Mouse (Mus musculus): ENCODE data around the gene Enpp7. TPM values are rescaled to one million over a fixed set of nuclear protein-coding genes. Genes with fewer than 3 reads are reported as not detected.

Enpp7 gene
- total RNA-seq, 1 experiment = not detected

GRCm38 (mm10) chr11:118998540-118999265, 10.7 kb downstream of the Enpp7 start:
- Histone ChIP-seq H3K4me3 (ENCODE audit: insufficient read depth in 1 of 2, low read depth in 1 of 2, low read length in 2 of 2, poor library complexity in 1 of 2, severe bottlenecking in 1 of 2) (peak overlapping the region; percentile 33 to 55; a peak in 3 of 4 replicates), H3K9me3 (ENCODE audit: control insufficient read depth, insufficient read depth, low read depth, low read length) (no peaks in the 10 kb centered on the region), H3K36me3 (ENCODE audit: control insufficient read depth, insufficient read depth, low read length, poor library complexity, severe bottlenecking) (no peaks in the 10 kb centered on the region), H3K27ac (ENCODE audit: insufficient read depth, low read depth, low read length, poor library complexity, severe bottlenecking) (no peak overlapping the region), H3K4me1 (ENCODE audit: control insufficient read depth in 2 of 2, insufficient read depth in 2 of 2, low read length in 2 of 2, poor library complexity in 1 of 2) (peaks cover 0 to 8% of the 10 kb centered on the region in 2 experiments; a peak in 1 of 4 replicates), H3K9ac (ENCODE audit: insufficient read depth, low read depth, low read length, poor library complexity, severe bottlenecking) (no peak overlapping the region)
- TF ChIP-seq ZC3H11A (IDR thresholded peaks at IDR 0.05; ENCODE audit: borderline replicate concordance, low read depth, low read length) (no peak), ZNF384 (IDR thresholded peaks at IDR 0.05; ENCODE audit: low read depth, low read length) (no peak), MAFK (IDR thresholded peaks at IDR 0.05; ENCODE audit: insufficient read depth, low read depth, low read length) (no peak), CHD2 (IDR thresholded peaks at IDR 0.05; ENCODE audit: low read depth, low read length) (no peak), HCFC1 (IDR thresholded peaks at IDR 0.05; ENCODE audit: borderline replicate concordance, insufficient read depth, low read length) (no peak)
- peak; percentile 66 for DNase-seq (ENCODE audit: low read depth, low spot score)
- in situ Hi-C loops (cut with MboI; ENCODE audit: low sequenced_read_pairs in 2 of 2, unreplicated experiment in 2 of 2) = no loop called here

- no peak for DNase-seq (ENCODE audit: low read depth, low spot score)
- H3K36me3 ChIP-seq (ENCODE audit: control insufficient read depth, insufficient read depth, low read length, poor library complexity, severe bottlenecking) = no peaks in the 10 kb centered on the region
- no peaks in the 10 kb centered on the region for H3K9me3 ChIP-seq (ENCODE audit: control insufficient read depth, insufficient read depth, low read depth, low read length)
- TF ChIP-seq HCFC1 (IDR thresholded peaks at IDR 0.05; ENCODE audit: borderline replicate concordance, insufficient read depth, low read length) (no peak), CHD2 (IDR thresholded peaks at IDR 0.05; ENCODE audit: low read depth, low read length) (no peak), MAFK (IDR thresholded peaks at IDR 0.05; ENCODE audit: insufficient read depth, low read depth, low read length) (no peak)
- H3K9ac ChIP-seq (ENCODE audit: insufficient read depth, low read depth, low read length, poor library complexity, severe bottlenecking) = no peak overlapping the region
- in situ Hi-C loops (cut with MboI; ENCODE audit: low sequenced_read_pairs in 2 of 2, unreplicated experiment in 2 of 2) = no loop called here
- peaks cover 0 to 8% of the 10 kb centered on the region in 2 experiments; a peak in 1 of 4 replicates for H3K4me1 ChIP-seq (ENCODE audit: control insufficient read depth in 2 of 2, insufficient read depth in 2 of 2, low read length in 2 of 2, poor library complexity in 1 of 2)
- peak overlapping the region in 1 of 2 experiments; percentile 33; a peak in 1 of 4 replicates for H3K4me3 ChIP-seq (ENCODE audit: insufficient read depth in 1 of 2, low read depth in 1 of 2, low read length in 2 of 2, poor library complexity in 1 of 2, severe bottlenecking in 1 of 2)
- H3K27ac ChIP-seq (ENCODE audit: insufficient read depth, low read depth, low read length, poor library complexity, severe bottlenecking) = no peak overlapping the region
These were observed 11.4 kb downstream of the Enpp7 start for GRCm38 (mm10) chr11:118999361-118999804.

- TF ChIP-seq CHD2 (IDR thresholded peaks at IDR 0.05; ENCODE audit: low read depth, low read length) (no peak), ZC3H11A (IDR thresholded peaks at IDR 0.05; ENCODE audit: borderline replicate concordance, low read depth, low read length) (no peak), HCFC1 (IDR thresholded peaks at IDR 0.05; ENCODE audit: borderline replicate concordance, insufficient read depth, low read length) (no peak), MAFK (IDR thresholded peaks at IDR 0.05; ENCODE audit: insufficient read depth, low read depth, low read length) (no peak), ZNF384 (IDR thresholded peaks at IDR 0.05; ENCODE audit: low read depth, low read length) (no peak)
- no peak overlapping the region for H3K9ac ChIP-seq (ENCODE audit: insufficient read depth, low read depth, low read length, poor library complexity, severe bottlenecking)
- no peak overlapping the region for H3K4me3 ChIP-seq (ENCODE audit: insufficient read depth in 1 of 2, low read depth in 1 of 2, low read length in 2 of 2, poor library complexity in 1 of 2, severe bottlenecking in 1 of 2)
- peaks cover 0 to 8% of the 10 kb centered on the region in 2 experiments; a peak in 1 of 4 replicates for H3K4me1 ChIP-seq (ENCODE audit: control insufficient read depth in 2 of 2, insufficient read depth in 2 of 2, low read length in 2 of 2, poor library complexity in 1 of 2)
- no peaks in the 10 kb centered on the region for H3K9me3 ChIP-seq (ENCODE audit: control insufficient read depth, insufficient read depth, low read depth, low read length)
- in situ Hi-C loops (cut with MboI; ENCODE audit: low sequenced_read_pairs in 2 of 2, unreplicated experiment in 2 of 2) = no loop called here
- DNase-seq (ENCODE audit: low read depth, low spot score) = no peak
- no peaks in the 10 kb centered on the region for H3K36me3 ChIP-seq (ENCODE audit: control insufficient read depth, insufficient read depth, low read length, poor library complexity, severe bottlenecking)
- H3K27ac ChIP-seq (ENCODE audit: insufficient read depth, low read depth, low read length, poor library complexity, severe bottlenecking) = no peak overlapping the region
These were observed 12.9 kb downstream of the Enpp7 start for GRCm38 (mm10) chr11:119000877-119001276.

GRCm38 (mm10) chr11:119001493-119002128, 13.6 kb downstream of the Enpp7 start:
- no peaks in the 10 kb centered on the region for H3K36me3 ChIP-seq (ENCODE audit: control insufficient read depth, insufficient read depth, low read length, poor library complexity, severe bottlenecking)
- H3K4me1 ChIP-seq (ENCODE audit: control insufficient read depth in 2 of 2, insufficient read depth in 2 of 2, low read length in 2 of 2, poor library complexity in 1 of 2) = peaks cover 0 to 8% of the 10 kb centered on the region in 2 experiments; a peak in 1 of 4 replicates
- no peak overlapping the region for H3K9ac ChIP-seq (ENCODE audit: insufficient read depth, low read depth, low read length, poor library complexity, severe bottlenecking)
- H3K4me3 ChIP-seq (ENCODE audit: insufficient read depth in 1 of 2, low read depth in 1 of 2, low read length in 2 of 2, poor library complexity in 1 of 2, severe bottlenecking in 1 of 2) = no peak overlapping the region
- no peak overlapping the region for H3K27ac ChIP-seq (ENCODE audit: insufficient read depth, low read depth, low read length, poor library complexity, severe bottlenecking)
- in situ Hi-C loops (cut with MboI; ENCODE audit: low sequenced_read_pairs in 2 of 2, unreplicated experiment in 2 of 2) = no loop called here
- no peak for DNase-seq (ENCODE audit: low read depth, low spot score)
- no peaks in the 10 kb centered on the region for H3K9me3 ChIP-seq (ENCODE audit: control insufficient read depth, insufficient read depth, low read depth, low read length)
- TF ChIP-seq MAFK (IDR thresholded peaks at IDR 0.05; ENCODE audit: insufficient read depth, low read depth, low read length) = no peak
- no peak for TF ChIP-seq HCFC1 (IDR thresholded peaks at IDR 0.05; ENCODE audit: borderline replicate concordance, insufficient read depth, low read length)
- no peak for TF ChIP-seq ZC3H11A (IDR thresholded peaks at IDR 0.05; ENCODE audit: borderline replicate concordance, low read depth, low read length)
- no peak for TF ChIP-seq CHD2 (IDR thresholded peaks at IDR 0.05; ENCODE audit: low read depth, low read length)

Data from ES-E14 (cell line).